Mouse (Mus musculus): Measurements from ENCODE around the gene Adam10. TPM values are rescaled to one million over a fixed set of nuclear protein-coding genes. Genes with fewer than 3 reads are reported as not detected.

Adam10 gene
- polyA plus RNA-seq, 1 experiment: 44.9 TPM

DNA sequence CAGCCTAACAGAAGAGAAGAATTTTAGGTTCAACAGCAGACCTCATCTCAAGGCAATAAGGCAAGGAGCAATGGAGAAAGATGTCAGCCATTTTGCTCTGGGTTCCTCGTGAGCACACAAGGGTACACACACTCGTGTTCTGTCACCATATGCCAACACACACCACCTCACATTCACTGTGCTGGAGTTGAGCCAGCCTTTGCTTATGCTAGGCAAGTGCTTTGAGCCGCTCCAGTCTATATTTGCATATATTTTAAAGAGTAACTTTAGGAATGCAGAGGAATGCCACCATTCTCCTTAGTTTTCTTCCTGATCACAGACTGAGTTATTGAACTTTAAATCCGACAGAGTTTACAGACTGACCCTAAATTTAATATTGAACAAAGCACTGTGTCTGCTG is 111.8 kb downstream of the Adam10 start:
- Histone ChIP-seq H3K27ac (ENCODE audit: insufficient read depth, low read length) (no peak overlapping the region), H3K4me3 (replicated peaks; ENCODE audit: insufficient read depth, low read depth, low read length) (no peak overlapping the region), H3K4me1 (ENCODE audit: control insufficient read depth, insufficient read depth, low read length) (no peaks in the 10 kb centered on the region), H3K27me3 (ENCODE audit: control insufficient read depth, insufficient read depth, low read length) (no peaks in the 10 kb centered on the region)
- 73% methylated on average over 4 of the region's 4 CpGs for WGBS
- DNase-seq: no peak
- TF ChIP-seq POLR2A (IDR thresholded peaks at IDR 0.05; ENCODE audit: borderline replicate concordance, insufficient read depth, low read length) (no peak), CTCF (IDR thresholded peaks at IDR 0.05; ENCODE audit: borderline replicate concordance, insufficient read depth, low read depth, low read length) (no peak)

DNA sequence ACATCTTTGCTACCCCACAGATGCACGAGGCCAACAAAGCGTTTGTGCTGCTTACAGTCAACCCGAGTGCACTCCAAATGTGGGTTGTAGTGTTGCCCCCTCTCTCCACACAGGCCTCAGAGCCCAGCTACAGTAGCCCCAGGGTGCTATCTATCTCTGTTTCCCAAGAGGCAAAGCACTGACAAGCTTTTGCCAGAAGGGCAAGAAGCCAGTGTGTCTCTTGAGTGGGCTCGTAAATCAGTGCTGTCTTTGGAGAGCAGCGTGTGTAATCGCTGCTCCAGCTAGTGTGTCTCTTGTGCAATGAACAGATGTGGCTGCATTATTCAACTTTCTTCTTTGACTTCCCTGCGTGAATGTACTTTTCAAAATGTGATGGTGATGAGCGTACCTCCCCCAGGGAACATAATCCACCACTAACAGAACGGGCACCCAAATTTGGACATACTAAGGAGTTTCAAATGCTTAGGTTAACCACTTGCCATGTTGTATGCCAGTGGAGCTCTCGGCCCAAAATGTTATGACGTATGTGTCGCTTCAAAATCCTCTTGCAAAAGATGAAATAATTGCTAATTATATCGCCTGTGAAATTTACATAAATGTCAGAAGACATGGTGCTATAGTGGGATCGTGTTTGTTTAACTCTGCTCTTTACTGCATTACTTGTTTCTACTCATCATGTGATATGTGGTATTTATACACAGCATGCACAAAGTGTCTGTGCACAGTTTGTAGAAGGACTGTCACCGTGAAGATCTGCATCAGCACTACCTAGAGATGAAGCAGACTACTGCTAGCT is 116.0 kb downstream of the Adam10 start:
- no peak for DNase-seq

GRCm38 (mm10) chr9:70795439-70795757 is 116.6 kb downstream of the Adam10 start:
- Histone ChIP-seq H3K4me1 (ENCODE audit: control insufficient read depth, insufficient read depth, low read length) (no peaks in the 10 kb centered on the region), H3K4me3 (replicated peaks; ENCODE audit: insufficient read depth, low read depth, low read length) (no peak overlapping the region), H3K27me3 (ENCODE audit: control insufficient read depth, insufficient read depth, low read length) (no peaks in the 10 kb centered on the region), H3K27ac (ENCODE audit: insufficient read depth, low read length) (no peak overlapping the region)
- no peak for DNase-seq
- TF ChIP-seq POLR2A (IDR thresholded peaks at IDR 0.05; ENCODE audit: borderline replicate concordance, insufficient read depth, low read length): no peak
- no peak for TF ChIP-seq CTCF (IDR thresholded peaks at IDR 0.05; ENCODE audit: borderline replicate concordance, insufficient read depth, low read depth, low read length)
- 59% methylated on average over 2 of the region's 2 CpGs for WGBS

More for the DNA sequence above, 116.0 kb downstream of the Adam10 start:
- TF ChIP-seq CTCF (IDR thresholded peaks at IDR 0.05; ENCODE audit: borderline replicate concordance, insufficient read depth, low read depth, low read length) (no peak), POLR2A (IDR thresholded peaks at IDR 0.05; ENCODE audit: borderline replicate concordance, insufficient read depth, low read length) (no peak)
- no peak overlapping the region for H3K4me3 ChIP-seq (replicated peaks; ENCODE audit: insufficient read depth, low read depth, low read length)
- no peaks in the 10 kb centered on the region for H3K4me1 ChIP-seq (ENCODE audit: control insufficient read depth, insufficient read depth, low read length)
- no peaks in the 10 kb centered on the region for H3K27me3 ChIP-seq (ENCODE audit: control insufficient read depth, insufficient read depth, low read length)
- 75% methylated on average over 15 of the region's 15 CpGs for WGBS
- no peak overlapping the region for H3K27ac ChIP-seq (ENCODE audit: insufficient read depth, low read length)

- TF ChIP-seq POLR2A (IDR thresholded peaks at IDR 0.05; ENCODE audit: borderline replicate concordance, insufficient read depth, low read length) (no peak), CTCF (IDR thresholded peaks at IDR 0.05; ENCODE audit: borderline replicate concordance, insufficient read depth, low read depth, low read length) (no peak)
- Histone ChIP-seq H3K27ac (ENCODE audit: insufficient read depth, low read length) (no peak overlapping the region), H3K4me3 (replicated peaks; ENCODE audit: insufficient read depth, low read depth, low read length) (no peak overlapping the region), H3K4me1 (ENCODE audit: control insufficient read depth, insufficient read depth, low read length) (no peaks in the 10 kb centered on the region), H3K27me3 (ENCODE audit: control insufficient read depth, insufficient read depth, low read length) (no peaks in the 10 kb centered on the region)
- DNase-seq: no peak
- WGBS: 45% methylated on average over 8 of the region's 8 CpGs
These were observed 122.0 kb downstream of the Adam10 start for GRCm38 (mm10) chr9:70800588-70801315.

DNA sequence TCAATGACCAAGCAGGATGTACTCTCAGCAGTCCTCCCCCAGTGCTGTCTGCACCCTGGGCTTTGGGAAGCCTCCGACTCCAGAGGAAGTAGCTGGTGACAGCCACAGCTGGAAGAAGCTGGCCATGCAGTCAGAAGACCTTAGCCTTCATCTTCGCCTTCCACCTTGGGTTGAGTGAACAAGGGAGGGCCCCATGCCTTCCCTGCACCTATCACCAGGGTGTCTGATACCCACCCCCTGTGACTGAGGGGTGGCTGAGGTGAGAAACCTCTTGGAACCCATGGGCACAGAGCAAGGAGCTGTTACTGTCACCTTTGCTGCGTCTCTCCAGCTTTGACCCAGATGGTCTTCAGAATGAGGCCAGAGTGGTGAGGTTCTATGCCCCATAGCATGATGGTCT is 123.0 kb downstream of the Adam10 start:
- WGBS: 88% methylated on average over 3 of the region's 3 CpGs

GRCm38 (mm10) chr9:70802816-70803215 is 124.0 kb downstream of the Adam10 start:
- Histone ChIP-seq H3K4me1 (ENCODE audit: control insufficient read depth, insufficient read depth, low read length) (no peaks in the 10 kb centered on the region), H3K27me3 (ENCODE audit: control insufficient read depth, insufficient read depth, low read length) (no peaks in the 10 kb centered on the region), H3K4me3 (replicated peaks; ENCODE audit: insufficient read depth, low read depth, low read length) (no peak overlapping the region), H3K27ac (ENCODE audit: insufficient read depth, low read length) (no peak overlapping the region)
- WGBS: 74% methylated on average over 3 of the region's 3 CpGs
- no peak for TF ChIP-seq POLR2A (IDR thresholded peaks at IDR 0.05; ENCODE audit: borderline replicate concordance, insufficient read depth, low read length)
- TF ChIP-seq CTCF (IDR thresholded peaks at IDR 0.05; ENCODE audit: borderline replicate concordance, insufficient read depth, low read depth, low read length): no peak
- no peak for DNase-seq

More for the DNA sequence above, 123.0 kb downstream of the Adam10 start:
- Histone ChIP-seq H3K4me1 (ENCODE audit: control insufficient read depth, insufficient read depth, low read length) (no peaks in the 10 kb centered on the region), H3K4me3 (replicated peaks; ENCODE audit: insufficient read depth, low read depth, low read length) (no peak overlapping the region), H3K27me3 (ENCODE audit: control insufficient read depth, insufficient read depth, low read length) (no peaks in the 10 kb centered on the region), H3K27ac (ENCODE audit: insufficient read depth, low read length) (no peak overlapping the region)
- TF ChIP-seq CTCF (IDR thresholded peaks at IDR 0.05; ENCODE audit: borderline replicate concordance, insufficient read depth, low read depth, low read length) (no peak), POLR2A (IDR thresholded peaks at IDR 0.05; ENCODE audit: borderline replicate concordance, insufficient read depth, low read length) (no peak)
- no peak for DNase-seq

DNA sequence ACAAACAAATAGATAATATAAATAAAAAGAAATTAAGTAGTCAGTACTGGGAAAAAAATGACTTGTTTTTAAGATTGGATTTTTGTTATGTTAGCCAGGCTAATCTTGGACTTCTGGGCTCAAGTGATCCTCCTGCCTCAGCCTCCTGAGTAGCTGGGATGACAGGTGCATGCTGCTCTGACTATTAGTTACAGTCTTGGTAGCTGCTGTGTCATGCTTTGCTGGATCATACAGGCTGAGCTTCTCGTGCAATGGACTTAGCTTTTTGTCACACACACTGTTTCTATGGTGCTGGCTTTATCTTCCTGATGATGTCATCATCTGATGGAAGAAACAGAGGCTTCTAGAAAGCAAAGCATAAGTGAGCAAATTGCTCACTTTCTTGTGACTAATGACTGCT is 127.3 kb downstream of the Adam10 start:
- TF ChIP-seq POLR2A (IDR thresholded peaks at IDR 0.05; ENCODE audit: borderline replicate concordance, insufficient read depth, low read length): no peak
- no peak for TF ChIP-seq CTCF (IDR thresholded peaks at IDR 0.05; ENCODE audit: borderline replicate concordance, insufficient read depth, low read depth, low read length)
- Histone ChIP-seq H3K4me3 (replicated peaks; ENCODE audit: insufficient read depth, low read depth, low read length) (no peak overlapping the region), H3K27ac (ENCODE audit: insufficient read depth, low read length) (no peak overlapping the region), H3K27me3 (ENCODE audit: control insufficient read depth, insufficient read depth, low read length) (no peaks in the 10 kb centered on the region), H3K4me1 (ENCODE audit: control insufficient read depth, insufficient read depth, low read length) (no peaks in the 10 kb centered on the region)
- no peak for DNase-seq
- 53% methylated on average over 1 of the region's 1 CpGs for WGBS

GRCm38 (mm10) chr9:70807714-70808113 is 128.9 kb downstream of the Adam10 start:
- DNase-seq: no peak
- WGBS: 48% methylated on average over 11 of the region's 11 CpGs
- no peak for TF ChIP-seq POLR2A (IDR thresholded peaks at IDR 0.05; ENCODE audit: borderline replicate concordance, insufficient read depth, low read length)
- TF ChIP-seq CTCF (IDR thresholded peaks at IDR 0.05; ENCODE audit: borderline replicate concordance, insufficient read depth, low read depth, low read length): no peak
- H3K4me1 ChIP-seq (ENCODE audit: control insufficient read depth, insufficient read depth, low read length): no peaks in the 10 kb centered on the region
- H3K4me3 ChIP-seq (replicated peaks; ENCODE audit: insufficient read depth, low read depth, low read length): no peak overlapping the region
- H3K27ac ChIP-seq (ENCODE audit: insufficient read depth, low read length): no peak overlapping the region
- H3K27me3 ChIP-seq (ENCODE audit: control insufficient read depth, insufficient read depth, low read length): no peaks in the 10 kb centered on the region

All from cerebellum, adult 2 months (tissue).